Mouse (Mus musculus) right cerebral cortex, postnatal 25 days (tissue): ENCODE data around the gene Ocrl.

Experiments
- DNase-seq: peaks from one replicate; pipeline ENCODE4 v3.0.0; 2022

Gene Ocrl

GRCm38 (mm10) chrX:47912306-47912792 lies at the start of gene Ocrl:
TSS of gene Ocrl (plus strand) at chrX:47912387.
- DNase-seq = peak; percentile 74

DNA sequence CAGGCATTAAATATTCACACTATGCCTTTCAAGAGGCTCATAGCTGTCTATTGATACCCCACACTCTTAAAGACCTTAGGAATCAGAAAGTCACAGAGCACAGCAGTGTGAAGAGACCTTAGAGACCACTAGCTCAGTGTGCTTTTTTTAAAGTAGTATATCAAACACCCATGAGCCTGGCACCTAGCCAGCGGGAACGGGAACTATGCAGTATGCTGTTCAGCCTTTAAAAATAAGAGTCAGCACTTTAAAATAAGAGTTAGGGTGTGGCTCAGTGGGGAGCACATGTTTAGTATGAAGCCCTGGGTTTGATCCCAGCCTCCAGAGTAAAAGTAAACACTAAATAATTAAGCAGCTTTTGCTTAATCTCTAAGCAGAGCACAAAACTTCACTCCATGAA lies 32.1 kb upstream of the Ocrl start:
- DNase-seq = no peak

DNA sequence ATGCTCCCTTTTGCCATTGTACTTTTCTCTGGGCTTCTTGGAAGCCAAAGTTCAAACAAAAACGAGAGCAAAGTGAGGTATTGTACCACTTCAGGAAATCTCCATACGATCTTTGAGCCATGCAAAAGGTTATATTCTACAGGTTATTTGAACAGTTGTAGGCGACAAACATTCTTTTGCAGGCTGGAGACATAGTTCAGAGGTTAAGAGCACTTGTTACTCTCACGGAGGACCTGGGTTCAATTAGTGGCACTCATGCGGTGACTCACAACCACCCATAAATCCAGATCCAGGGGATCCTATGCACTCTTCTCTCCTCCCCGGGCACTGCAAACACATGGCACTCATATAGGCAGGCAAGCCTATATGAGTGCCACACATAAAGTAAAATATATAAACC lies 29.4 kb upstream of the Ocrl start:
- no peak for DNase-seq

GRCm38 (mm10) chrX:47887401-47887800 lies 24.8 kb upstream of the Ocrl start:
- no peak for DNase-seq

DNA sequence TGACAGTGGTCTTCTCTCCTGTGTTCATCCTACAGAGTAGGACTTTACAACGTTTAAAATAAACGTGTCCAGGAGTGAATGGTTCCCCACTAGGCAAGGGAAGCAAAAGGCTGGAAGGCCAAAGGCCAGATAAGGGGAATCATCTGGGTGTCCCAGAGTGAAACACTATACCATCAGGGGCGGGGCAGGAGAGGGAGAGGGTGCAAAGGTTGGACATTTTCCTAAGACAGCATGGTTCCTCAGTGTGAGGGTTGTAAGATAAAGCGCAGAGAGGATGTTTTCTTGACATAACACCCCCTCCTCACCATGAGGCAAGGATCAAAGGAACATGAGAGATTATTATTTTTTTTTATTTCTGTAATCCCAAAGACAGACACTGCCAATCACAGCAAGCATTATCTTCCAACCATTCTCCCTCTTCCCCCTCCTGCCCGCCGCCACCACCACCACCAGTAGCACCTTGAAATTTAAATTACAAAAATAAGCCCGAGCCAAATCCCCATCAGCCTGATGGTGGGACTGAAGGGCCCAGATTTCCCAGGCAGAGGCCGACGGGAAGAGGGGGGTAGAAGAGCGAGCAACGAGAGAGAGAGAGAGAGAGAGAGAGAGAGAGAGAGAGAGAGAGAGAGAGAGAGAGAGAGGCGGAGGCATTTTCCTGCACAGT lies 20.8 kb upstream of the Ocrl start:
- no peak for DNase-seq

DNA sequence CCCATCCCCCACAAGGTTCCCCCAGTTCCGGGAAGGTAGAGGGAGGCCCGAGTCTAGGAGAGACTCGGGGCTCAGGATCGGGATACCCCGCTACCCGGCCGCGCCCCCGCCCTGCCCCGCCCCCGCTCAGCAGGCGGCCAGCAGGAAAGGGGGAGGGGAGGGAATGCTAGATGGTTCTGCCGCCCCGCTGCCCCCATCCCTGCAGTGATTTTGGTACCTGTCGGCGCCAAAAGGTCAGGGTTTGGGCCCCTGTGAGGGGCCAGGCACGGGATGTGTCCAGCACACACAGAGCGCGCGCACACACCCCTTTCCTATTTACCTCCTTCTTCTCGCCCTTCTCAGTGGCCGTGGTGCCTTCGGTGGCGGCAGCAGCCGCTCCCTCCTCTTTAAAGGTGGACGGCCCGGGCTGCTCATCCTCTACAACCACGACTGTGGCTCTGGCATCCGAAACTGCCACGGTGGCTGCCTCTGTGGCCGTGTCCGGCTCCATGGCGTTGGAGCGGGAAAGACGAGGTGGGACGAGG lies 20.2 kb upstream of the Ocrl start:
- DNase-seq = peak; percentile 23

DNA sequence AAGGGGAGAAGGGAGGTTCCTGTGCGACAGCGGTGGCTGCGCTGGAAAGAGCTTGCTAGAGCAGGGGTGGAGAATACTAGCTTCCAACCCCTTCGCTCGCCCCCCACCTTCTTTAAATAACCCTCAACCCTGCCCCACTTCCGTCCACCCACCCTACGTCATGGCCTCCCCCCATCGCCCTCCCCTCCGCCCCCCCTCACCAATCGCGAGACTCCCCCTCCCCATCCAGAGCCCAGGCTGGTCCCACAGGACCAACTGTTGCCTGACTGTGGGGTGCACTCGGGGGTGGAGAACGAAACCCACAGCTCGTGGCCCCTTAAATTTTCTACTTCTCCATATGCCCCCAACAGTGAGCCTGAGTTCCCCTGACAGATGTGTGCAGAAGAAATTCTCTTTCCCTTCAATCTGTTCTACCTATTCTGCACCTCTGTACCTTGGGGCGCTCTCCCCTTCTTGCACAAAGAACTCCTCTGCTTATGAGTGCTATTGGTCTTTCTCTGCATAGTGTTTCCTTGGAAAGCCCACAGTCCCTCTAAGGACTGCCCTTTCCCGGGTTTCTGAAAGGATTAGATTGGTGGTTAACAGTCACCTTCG lies 19.7 kb upstream of the Ocrl start, which contains the start of gene Smarca1:
Gene Smarca1, minus strand, starts transcription at position 544 of the 594 bp plus-strand sequence.
- no peak for DNase-seq

DNA sequence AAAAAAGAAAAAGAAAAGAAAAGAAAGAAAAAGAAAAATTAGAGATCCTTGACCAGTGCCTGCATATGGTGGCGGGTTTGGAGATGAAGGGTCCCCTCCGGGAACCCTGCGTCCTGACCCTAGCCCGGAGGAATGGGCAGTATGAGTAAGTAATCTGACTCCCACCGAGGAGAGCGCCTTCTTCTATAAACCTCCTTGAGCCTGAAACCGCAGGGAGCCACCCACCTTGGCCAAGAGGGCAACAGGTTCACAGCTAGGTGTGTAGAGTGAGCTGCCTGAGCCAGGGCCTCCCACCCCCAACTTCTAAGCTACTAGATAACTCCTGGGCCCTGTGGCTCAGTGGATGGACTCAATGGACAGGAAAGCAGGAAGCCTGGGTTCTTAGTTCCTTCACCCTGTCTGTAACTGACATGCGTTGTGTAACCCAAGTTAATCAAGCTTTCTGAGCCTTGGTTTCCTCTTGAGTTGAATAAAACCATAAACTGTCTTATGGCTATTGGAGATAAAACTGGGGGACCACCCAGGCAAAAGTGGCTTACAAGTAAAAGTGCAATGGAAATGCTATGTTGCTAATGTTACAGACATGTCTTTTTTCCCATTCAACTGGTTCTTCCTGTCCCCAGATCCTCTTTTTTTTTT lies 836 bp downstream of the Ocrl start:
- DNase-seq = no peak

DNA sequence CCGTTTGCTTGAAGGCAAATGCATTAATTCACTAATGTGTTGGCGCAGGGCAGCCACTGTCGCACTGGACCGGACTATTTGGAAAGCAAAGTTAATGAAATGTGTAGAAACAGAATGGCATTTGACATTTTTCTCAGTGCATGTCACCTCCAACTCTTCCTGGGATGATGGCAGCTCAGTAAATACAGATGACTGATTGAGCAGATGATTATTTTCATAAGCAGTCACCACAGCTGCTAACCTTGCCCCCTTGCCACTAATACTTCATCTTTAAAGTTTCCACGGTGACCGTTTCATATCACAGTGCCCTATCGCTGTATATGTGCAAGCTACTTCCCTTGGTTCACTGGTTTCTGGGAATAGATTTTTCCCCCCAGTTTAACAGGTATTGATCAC lies 1.4 kb downstream of the Ocrl start:
- DNase-seq = no peak

GRCm38 (mm10) chrX:47916831-47917230 lies 4.6 kb downstream of the Ocrl start:
- no peak for DNase-seq

DNA sequence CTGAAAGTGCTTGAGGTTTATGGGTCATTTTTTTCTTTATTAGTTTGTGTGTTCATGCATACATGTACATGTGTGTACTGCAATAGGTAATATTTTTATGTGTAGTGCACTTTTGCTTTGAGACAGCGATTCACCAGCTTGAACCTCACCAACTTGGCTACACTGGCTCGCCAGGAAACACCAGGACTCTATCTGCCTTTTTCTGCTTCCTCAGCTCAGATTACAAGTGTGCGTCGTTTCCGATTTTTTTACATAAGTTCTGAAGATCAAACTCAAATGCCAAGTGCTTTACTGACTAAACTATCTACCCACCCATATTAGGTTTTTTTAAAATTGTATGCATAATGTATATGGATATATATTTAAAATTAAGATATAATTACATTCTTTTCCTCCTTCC lies 8.4 kb downstream of the Ocrl start:
- no peak for DNase-seq

- no peak for DNase-seq
These were observed 15.8 kb downstream of the Ocrl start for GRCm38 (mm10) chrX:47927981-47928380.

GRCm38 (mm10) chrX:47930449-47930848 lies 18.3 kb downstream of the Ocrl start:
- DNase-seq = no peak

GRCm38 (mm10) chrX:47934352-47934751 lies 22.2 kb downstream of the Ocrl start:
- DNase-seq = no peak

DNA sequence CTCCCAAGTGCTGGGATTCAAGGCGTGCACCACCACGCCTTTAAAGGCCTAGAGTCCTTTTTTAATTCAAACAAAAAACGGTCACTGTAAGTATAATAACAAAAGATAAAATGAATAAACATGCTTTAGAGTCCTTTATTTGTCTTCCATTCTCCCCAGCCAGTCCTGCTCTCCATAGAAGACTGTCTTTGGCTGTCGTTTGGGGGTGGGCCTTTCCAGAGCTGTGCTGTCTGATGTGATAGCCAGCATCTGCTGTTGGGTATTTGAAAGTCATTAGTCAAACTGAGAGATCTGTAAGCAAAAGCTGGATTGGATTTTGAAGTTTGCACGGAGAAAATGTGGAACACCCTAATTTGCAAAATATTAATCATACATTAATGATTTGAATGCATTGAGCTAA lies 24.7 kb downstream of the Ocrl start:
- DNase-seq = no peak

DNA sequence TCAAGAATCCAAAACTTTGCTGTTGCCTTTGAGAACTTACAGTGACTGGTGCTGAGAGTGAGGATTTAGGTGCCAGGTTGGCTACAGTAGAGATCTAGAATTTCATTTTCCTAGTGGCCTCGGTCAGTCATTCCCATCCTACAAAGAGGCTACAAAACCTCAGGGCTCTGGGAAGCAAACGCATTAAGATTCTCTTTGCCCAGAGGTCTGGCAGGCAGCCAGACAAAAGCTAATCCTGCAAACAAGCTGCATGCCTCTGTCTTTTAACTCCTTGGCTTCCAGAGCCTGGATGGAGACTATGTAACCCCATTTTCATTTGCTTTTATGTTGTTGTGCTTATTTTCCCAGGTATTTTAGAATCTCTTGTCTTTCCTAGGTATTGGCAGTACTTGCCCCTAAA lies 25.6 kb downstream of the Ocrl start:
- DNase-seq = no peak

DNA sequence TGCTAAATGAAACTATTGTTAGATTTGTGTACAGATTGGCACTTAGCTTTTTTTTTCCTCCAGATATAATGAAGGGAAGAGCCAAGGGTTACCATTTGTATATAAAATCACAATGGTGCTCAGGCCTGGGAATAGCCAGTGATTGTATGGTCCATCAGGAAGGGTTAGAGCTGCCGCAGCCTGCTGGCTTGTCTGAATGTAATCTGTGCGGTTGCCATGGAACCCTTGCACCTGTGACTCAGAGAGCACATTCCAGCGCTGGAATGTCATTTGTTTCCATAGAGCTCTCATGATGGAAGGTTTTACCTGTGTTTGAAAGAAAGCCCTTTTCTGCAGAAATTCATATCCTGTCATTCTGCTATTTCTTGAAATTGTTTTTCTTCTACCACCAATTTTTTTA lies 37.5 kb downstream of the Ocrl start:
- DNase-seq = no peak

DNA sequence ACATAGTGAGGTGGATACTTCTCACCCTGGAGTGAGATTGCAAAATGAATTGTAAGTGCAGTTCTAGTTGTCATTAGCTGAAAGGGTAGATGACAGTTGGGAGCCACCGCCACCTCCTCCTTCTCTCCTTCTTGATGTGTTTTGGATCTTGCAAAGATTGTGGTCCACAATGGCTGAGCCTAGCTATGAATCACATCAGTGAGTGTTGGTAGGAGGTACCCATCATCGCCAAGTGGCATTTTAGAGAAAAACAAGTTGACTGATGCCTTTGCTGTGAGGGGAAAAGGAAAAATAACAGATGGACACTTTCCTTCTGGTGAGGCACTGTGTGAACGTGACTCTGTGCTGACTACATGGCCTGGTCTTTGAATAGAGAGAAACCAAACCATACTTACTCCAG lies 50.4 kb downstream of the Ocrl start:
- no peak for DNase-seq

- peak; percentile 69 for DNase-seq
These were observed 58.2 kb downstream of the Ocrl start for GRCm38 (mm10) chrX:47970371-47970770.

DNA sequence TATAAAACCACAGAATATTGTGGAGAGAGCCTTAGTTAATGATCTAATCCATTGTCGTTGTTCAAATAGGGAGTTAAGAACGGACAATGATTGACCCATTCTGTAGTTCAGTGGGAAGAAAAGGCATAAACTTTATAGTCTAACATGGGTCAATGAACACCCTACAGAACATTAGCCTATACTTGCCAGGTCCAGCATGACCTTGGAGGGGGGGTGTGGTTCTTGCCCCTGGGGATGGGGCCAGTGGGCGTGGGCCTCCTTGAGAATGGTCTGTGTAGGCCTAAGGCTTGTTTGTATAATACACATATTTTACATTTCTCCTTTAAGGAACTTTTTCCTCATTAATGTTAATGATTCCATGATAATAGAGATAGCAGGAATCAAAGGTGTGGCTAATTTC lies 58.7 kb downstream of the Ocrl start:
- DNase-seq = no peak

DNA sequence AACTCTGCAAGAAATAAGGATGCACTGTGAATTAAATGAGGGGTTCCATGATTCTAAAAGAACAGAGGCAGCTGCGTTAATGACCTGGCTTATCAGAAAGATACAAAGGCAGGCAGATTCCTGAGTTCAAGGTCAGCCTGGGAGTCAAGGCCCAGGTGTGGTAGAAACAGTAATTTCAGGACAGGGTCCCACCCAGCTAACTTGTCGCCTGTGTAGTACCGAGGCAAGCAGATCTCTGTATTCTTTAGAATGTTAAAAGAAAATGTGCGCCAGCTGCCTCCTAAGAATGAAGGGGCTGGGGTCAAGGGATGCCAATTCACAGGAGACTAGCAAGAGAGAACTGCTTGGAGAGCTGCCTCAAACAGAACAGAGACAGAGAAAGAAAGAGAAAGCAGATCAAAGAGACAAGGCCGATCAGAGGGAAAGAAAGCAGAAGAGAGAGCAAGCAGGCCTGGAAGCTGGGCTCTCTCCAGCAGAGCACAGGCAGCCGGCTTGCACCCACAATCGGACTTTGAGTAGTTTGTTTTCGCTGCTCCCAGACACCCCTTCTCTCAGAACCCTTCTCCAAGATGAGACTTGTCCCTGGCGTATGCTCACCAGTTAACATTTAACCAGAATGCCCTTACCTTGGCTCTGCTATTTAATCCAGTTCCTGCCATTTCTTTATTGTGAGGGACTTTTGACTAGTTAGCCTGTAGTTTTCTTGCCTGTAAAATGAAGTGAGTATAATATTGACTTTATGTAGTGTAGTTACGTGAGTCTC lies 59.4 kb downstream of the Ocrl start:
- no peak for DNase-seq

GRCm38 (mm10) chrX:47976551-47976950 lies 64.4 kb downstream of the Ocrl start:
- peak; percentile 12 for DNase-seq

DNA sequence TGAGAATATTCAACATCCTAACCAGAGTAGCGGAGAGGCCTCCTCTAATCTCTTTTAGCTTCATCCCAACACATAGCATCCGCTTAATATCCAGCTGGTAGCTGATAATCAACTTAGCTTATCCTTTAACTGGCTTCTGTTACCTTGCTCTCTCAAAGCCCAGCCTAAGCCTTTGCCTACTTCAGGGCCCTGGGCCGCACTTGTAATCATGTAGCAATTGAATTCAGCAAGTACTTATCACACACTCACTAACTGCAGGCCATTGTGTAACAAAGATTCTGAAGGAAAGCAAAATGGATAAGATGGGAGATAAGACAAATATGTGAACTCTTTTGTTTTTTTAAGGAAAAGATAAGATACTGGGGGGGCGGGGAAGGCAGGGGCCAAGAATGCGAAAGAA lies 64.9 kb downstream of the Ocrl start:
- DNase-seq = no peak
